Mouse (Mus musculus) embryonic facial prominence, embryonic 14.5 days (tissue): ENCODE data around the gene Sgms1. TPM values are rescaled to one million over a fixed set of nuclear protein-coding genes. Genes with fewer than 3 reads are reported as not detected.

Source experiments
- ATAC-seq: fragments of 200-750 bp; cut with Nextera tagmentation; 2 replicates; pipeline ENCODE4 v1.8.0; 2017; ENCODE audit warnings: low read depth, moderate number of reproducible peaks, moderate TSS enrichment
- DNase-seq: peaks from one replicate; pipeline ENCODE4 v3.0.0-alpha.2; 2015; ENCODE audit warnings: low spot score
- H3K27ac ChIP-seq: fragments of 300-500 bp; sonication (generic); replicated peaks from 2 replicates; pipeline ENCODE4 v1.5.1; 2014; ENCODE audit warnings: low read depth, mild to moderate bottlenecking, low read length, moderate library complexity
- H3K27me3 ChIP-seq: fragments of 300-500 bp; sonication (generic); replicated peaks from 2 replicates; pipeline ENCODE4 v1.6.1; 2014; ENCODE audit warnings: low read length; ENCODE audit not compliant: control insufficient read depth, insufficient read depth
- H3K36me3 ChIP-seq: fragments of 300-500 bp; sonication (generic); 2 replicates; pipeline ENCODE4 v1.6.1; 2014; ENCODE audit warnings: low read length, mixed read lengths; ENCODE audit not compliant: control insufficient read depth, insufficient read depth
- H3K4me1 ChIP-seq: fragments of 300-500 bp; sonication (generic); 2 replicates; pipeline ENCODE4 v1.6.1; 2014; ENCODE audit warnings: antibody characterized with exemption, low read length; ENCODE audit not compliant: control insufficient read depth, insufficient read depth
- H3K4me2 ChIP-seq: fragments of 300-500 bp; sonication (generic); 2 replicates; pipeline ENCODE4 v1.6.1; 2014; ENCODE audit warnings: low read depth, mild to moderate bottlenecking, low read length, moderate library complexity, mixed read lengths
- H3K4me3 ChIP-seq: fragments of 300-500 bp; sonication (generic); 2 replicates; pipeline ENCODE4 v1.5.1; 2014; ENCODE audit warnings: low read depth, mild to moderate bottlenecking, low read length
- H3K9ac ChIP-seq: fragments of 300-500 bp; sonication (generic); 2 replicates; pipeline ENCODE4 v1.6.1; 2014; ENCODE audit warnings: low read depth, mild to moderate bottlenecking, low read length, moderate library complexity, mixed read lengths
- H3K9me3 ChIP-seq: fragments of 300-500 bp; sonication (generic); 2 replicates; pipeline ENCODE4 v1.6.1; 2016; ENCODE audit warnings: low read length; ENCODE audit not compliant: control insufficient read depth
- WGBS: fragments of 180-500 bp; shearing (Covaris S2); extraction: QIAGEN DNeasy Blood & Tissue Kit; methylation state at CpG from one replicate; pipeline ENCODE4 v1.1.7; 2014; 5-methylcytosine and 5-hydroxymethylcytosine counted together
- polyA plus RNA-seq: library from polyadenylated mRNA; unstranded; fragments of >200 nt; fragmentation: Nextera tagmentation; extraction: Ambion mirVana; gene quantifications from 2 replicates; pipeline ENCODE4 v1.2.1, GENCODE M21; 2014

Gene Sgms1
- polyA plus RNA-seq, 1 experiment from 2014 or later = 29.7 TPM

DNA sequence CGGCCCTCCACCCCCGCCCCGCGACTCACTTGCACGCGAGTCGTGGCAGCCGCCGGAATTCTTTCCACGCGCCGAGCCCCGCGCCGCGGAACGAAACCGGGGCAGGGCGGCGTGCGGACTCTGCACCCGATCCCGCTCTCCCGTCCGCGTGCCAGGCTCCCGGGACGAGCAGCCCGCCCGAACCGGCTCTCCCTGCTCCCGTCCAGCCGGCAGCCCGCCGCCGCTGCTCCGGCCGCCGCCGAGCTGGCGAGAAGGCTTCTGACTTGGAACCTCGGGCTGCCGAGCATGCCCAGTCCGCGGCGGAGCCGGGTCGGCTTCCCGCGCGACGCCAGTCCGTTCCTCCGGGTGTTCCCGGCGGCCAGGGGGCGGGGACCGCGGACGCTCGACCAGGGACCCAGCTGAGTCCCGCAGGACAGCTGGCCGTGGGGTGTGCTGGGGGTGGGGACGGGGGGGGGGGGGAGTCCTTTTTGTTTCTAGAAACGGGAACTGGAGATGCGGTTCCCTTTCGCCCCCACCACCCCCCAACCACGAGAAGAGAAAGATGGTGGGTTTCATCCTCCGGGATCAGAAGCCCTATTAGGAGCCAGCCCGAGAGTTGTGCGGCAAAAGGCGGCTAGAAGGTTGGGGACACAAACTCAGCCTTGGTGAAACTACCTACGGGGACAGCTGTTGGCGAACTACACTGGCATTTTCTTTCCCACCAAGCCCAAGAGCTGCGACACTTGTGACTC lies 1.2 kb downstream of the Sgms1 start:
- Histone ChIP-seq H3K4me3 (peak overlapping the region; percentile 87), H3K4me1 (no peaks in the 10 kb centered on the region), H3K27me3 (no peaks in the 10 kb centered on the region), H3K27ac (peak overlapping the region; percentile 95), H3K4me2 (peak overlapping the region; percentile 90), H3K9me3 (no peaks in the 10 kb centered on the region), H3K9ac (peak overlapping the region; percentile 86), H3K36me3 (no peaks in the 10 kb centered on the region)
- DNase-seq (peak; percentile 95), ATAC-seq (peak; percentile 93)
- WGBS = 0% methylated on average over 35 of the region's 75 CpGs

DNA sequence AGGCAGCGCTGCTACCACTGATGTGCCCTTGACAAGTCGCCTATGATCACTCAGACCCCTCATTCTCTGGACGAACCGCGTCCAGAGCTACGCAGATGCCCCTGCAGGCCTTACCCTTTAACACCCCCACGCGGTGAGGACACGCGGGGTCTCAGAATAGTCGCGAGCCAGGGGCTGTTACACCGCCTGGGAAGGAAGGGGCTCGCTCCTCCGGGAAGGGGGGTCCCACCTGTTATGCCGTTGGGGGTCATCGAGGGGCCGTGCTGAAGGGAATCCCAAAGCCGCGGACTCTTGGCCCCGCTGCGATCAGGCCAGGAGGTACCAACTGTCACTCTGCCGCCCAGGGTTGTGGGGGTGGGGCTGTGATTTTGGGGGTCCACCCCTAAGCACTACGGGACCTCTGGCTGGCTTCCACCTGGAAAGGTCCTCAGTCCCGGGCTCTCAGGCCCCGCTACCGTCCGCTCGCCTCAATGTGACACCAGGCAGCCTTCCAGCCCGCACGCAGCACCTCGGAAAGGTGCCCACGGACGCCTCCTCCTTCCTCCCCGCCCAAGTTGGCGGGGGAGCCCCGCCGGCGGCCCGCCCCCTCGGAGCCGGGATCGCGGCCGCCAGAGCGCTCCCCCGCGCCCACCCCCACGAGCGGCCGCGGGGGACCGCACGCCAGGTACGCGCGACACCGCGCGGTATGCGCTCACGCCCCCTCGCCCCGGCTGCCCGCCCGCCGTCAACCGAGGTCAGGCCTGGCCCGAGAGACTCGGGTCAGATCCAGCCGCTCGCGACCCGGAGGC lies 1.9 kb downstream of the Sgms1 start:
- Histone ChIP-seq H3K4me3 (peak overlapping the region; percentile 87), H3K27me3 (no peaks in the 10 kb centered on the region), H3K9ac (peak overlapping the region; percentile 86), H3K27ac (peak overlapping the region; percentile 95), H3K4me1 (no peaks in the 10 kb centered on the region), H3K4me2 (peak overlapping the region; percentile 90), H3K9me3 (no peaks in the 10 kb centered on the region), H3K36me3 (no peaks in the 10 kb centered on the region)
- DNase-seq (peak; percentile 55), ATAC-seq (peak; percentile 7; the same call in 1 of the 2 replicates)
- WGBS = 2% methylated on average over 16 of the region's 74 CpGs

DNA sequence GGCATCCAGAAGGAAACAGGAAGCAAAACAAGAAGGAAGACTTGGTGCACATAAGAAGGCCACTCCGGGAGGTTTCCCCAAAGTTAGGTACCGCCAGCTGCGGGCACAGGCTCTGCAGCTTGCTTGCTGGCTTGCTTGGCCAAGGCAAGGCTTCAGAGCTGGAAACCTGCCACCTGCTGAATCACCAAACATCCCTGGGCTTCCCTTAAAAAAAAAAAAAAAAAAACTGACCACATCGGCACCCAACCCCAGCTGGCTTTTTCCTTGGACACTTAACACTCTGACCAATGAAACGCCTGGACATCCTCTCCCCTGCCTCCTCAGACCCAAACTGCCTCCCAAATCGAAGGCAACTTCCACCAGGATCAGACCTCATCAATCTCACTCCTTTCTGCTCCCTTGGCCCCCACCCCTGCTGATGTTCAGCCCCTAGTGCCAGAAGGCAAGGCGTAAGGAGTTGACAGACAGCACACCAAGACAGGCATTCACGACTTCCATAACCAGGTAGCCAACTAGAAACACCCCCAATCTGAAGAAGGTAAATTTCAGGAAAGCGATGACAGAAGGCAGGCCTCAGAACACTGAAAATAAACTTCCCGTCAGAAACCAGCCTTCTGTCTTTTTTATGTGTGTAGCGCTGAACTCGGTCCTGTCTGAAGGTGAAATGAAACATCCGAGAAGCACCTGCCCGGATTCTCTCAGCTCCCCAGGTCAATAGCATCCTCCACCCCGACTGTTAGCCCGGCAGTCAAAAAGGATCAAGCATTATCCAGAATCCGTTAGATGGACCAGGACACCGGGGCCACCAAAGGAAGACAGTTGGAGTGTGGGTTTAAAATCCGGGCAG lies 2.7 kb downstream of the Sgms1 start:
- no peaks in the 10 kb centered on the region for H3K4me1 ChIP-seq
- no peaks in the 10 kb centered on the region for H3K9me3 ChIP-seq
- H3K9ac ChIP-seq = peak overlapping the region; percentile 86
- H3K4me3 ChIP-seq = peak overlapping the region; percentile 87
- H3K27ac ChIP-seq = no peak overlapping the region
- ATAC-seq = no peak
- H3K27me3 ChIP-seq = no peaks in the 10 kb centered on the region
- no peaks in the 10 kb centered on the region for H3K36me3 ChIP-seq
- H3K4me2 ChIP-seq = peak overlapping the region; percentile 90
- peak; percentile 53 for DNase-seq
- WGBS = 22% methylated on average over 19 of the region's 19 CpGs

DNA sequence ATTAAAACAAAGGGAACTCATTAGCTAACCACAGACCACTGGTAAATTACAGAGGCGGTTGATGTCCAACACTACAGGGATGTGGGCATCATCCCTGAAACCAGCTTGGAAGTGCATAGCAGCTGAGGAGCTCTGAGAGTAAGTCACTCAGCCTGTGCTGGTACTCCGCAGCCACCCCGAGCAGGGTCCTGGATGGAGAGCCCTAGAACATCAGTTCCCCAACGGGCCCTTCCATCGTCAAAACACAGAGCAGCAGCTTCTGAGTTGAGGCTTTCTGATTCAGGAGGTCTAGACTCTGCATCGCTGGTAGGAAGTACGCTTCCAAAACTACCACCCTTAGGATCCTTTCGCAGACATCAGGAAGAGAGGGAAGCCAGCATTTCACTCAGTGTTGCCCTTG lies 5.8 kb downstream of the Sgms1 start:
- H3K27me3 ChIP-seq = no peaks in the 10 kb centered on the region
- DNase-seq (no peak), ATAC-seq (no peak)
- H3K36me3 ChIP-seq = no peaks in the 10 kb centered on the region
- H3K4me2 ChIP-seq = no peak overlapping the region
- no peaks in the 10 kb centered on the region for H3K4me1 ChIP-seq
- H3K4me3 ChIP-seq = no peak overlapping the region
- no peak overlapping the region for H3K9ac ChIP-seq
- no peak overlapping the region for H3K27ac ChIP-seq
- 96% methylated on average over 8 of the region's 8 CpGs for WGBS
- no peaks in the 10 kb centered on the region for H3K9me3 ChIP-seq

DNA sequence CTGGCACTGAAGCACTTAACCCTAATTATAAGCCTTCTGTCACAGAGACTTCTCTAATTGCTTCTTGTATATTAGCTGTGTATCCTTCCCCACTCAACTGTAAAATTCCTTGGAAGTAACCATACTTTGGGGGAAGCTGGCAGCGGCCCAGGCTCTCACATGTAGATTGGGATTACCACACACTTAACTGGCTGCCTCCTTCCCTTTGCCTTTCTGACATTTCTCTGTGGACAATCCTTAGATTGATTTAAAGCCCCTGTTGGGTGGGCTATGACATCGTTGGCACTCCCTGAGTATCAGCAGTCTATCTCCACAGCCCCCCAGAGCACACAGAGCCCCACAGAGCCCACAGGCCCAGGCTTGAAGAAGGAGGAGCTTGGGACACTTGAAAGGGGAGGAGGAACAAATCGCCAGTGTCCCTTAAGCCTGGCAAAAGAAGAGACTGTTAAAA lies 8.0 kb downstream of the Sgms1 start:
- 63% methylated on average over 3 of the region's 3 CpGs for WGBS
- H3K4me1 ChIP-seq = 0 out of 2 replicates have a peak, but pooled peaks cover 4% of the 10 kb centered on the region
- H3K36me3 ChIP-seq = no peaks in the 10 kb centered on the region
- H3K4me3 ChIP-seq = no peak overlapping the region
- H3K27ac ChIP-seq = no peak overlapping the region
- no peak overlapping the region for H3K4me2 ChIP-seq
- ATAC-seq (no peak), DNase-seq (no peak)
- H3K9ac ChIP-seq = no peak overlapping the region
- H3K27me3 ChIP-seq = no peaks in the 10 kb centered on the region
- H3K9me3 ChIP-seq = no peaks in the 10 kb centered on the region

DNA sequence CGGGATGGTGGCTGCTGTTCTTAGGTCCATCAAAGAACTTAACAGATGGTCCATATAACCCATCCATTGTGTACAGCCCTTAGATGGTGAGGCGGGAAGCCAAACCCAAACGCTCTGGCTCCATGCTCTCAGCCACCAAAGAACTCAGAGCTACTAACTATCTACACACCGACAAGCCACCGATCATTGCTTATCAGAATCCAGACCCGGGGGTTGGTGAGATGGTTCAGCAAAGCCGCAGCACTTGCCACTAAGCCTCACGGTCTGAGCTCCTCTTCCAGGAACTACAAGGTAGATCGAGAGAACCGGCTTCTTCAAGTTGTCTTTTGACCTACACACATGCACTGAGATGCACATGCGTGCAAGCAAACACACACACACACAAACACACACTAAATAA lies 8.8 kb downstream of the Sgms1 start:
- no peaks in the 10 kb centered on the region for H3K27me3 ChIP-seq
- 95% methylated on average over 11 of the region's 11 CpGs for WGBS
- H3K9me3 ChIP-seq = no peaks in the 10 kb centered on the region
- no peaks in the 10 kb centered on the region for H3K36me3 ChIP-seq
- H3K9ac ChIP-seq = no peak overlapping the region
- H3K4me3 ChIP-seq = no peak overlapping the region
- DNase-seq (no peak), ATAC-seq (no peak)
- no peak overlapping the region for H3K27ac ChIP-seq
- H3K4me2 ChIP-seq = no peak overlapping the region
- H3K4me1 ChIP-seq = 0 out of 2 replicates have a peak, but pooled peaks cover 4% of the 10 kb centered on the region

DNA sequence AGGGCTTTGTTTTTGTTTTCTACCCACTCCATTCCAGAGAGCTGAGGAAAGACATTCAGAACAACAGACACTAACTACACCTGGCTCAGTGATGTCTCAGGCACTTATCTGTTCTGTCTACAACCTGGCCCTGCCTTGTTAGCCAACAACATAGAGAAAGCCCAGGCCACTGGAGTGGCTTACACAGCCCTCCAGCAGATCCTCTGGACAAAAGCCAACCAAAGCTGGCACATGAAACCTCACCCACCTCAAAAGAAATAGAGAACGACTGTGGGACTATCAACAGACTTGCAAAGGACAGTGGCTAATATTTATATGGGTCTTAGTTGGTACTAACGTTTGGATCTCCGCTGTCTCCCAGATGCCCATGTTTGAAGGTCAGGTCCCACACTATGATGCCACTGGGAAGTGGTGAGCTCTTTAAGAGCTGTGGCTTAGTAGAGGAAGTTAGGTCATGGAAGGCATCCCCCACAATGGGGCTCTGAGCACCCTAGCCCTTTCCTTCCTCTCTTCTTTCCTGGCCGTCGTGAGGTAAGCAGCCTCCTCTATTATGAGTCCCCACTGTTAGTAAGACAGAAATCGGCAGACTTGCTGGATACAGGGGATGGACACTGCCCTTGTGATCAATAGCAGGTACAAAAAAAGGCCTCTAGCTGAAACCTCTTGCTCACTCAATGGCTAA lies 10.1 kb downstream of the Sgms1 start:
- DNase-seq (no peak), ATAC-seq (no peak)
- H3K4me1 ChIP-seq = 0 out of 2 replicates have a peak, but pooled peaks cover 4% of the 10 kb centered on the region

DNA sequence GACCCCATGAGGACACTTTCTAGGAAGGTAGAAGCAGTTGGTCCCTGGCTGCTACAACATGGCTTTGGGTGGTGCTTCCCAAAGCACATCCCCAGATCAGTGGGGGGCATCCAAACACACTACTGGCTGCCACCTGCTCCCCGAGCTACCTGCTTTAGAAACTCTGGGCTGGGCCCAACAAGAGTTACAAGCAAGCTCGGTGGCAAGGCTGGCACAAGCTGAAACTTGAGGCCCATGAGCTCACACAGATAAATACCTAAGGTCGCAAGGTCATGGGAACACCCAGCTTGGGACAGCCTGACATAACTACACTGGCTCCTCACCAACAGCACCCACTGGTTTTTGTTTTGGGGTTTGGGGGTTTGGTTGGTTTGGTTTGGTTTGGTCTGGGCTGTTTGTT lies 10.9 kb downstream of the Sgms1 start:
- H3K9me3 ChIP-seq = no peaks in the 10 kb centered on the region
- WGBS = 60% methylated on average over 3 of the region's 3 CpGs
- H3K36me3 ChIP-seq = no peaks in the 10 kb centered on the region
- ATAC-seq (no peak), DNase-seq (no peak)
- H3K9ac ChIP-seq = no peak overlapping the region
- 0 out of 2 replicates have a peak, but pooled peaks cover 4% of the 10 kb centered on the region for H3K4me1 ChIP-seq
- H3K27ac ChIP-seq = no peak overlapping the region
- H3K4me2 ChIP-seq = no peak overlapping the region
- no peaks in the 10 kb centered on the region for H3K27me3 ChIP-seq
- no peak overlapping the region for H3K4me3 ChIP-seq

More for the DNA sequence above, 10.1 kb downstream of the Sgms1 start:
- no peak overlapping the region for H3K9ac ChIP-seq
- H3K4me3 ChIP-seq = no peak overlapping the region
- 85% methylated on average over 6 of the region's 6 CpGs for WGBS
- H3K27ac ChIP-seq = no peak overlapping the region
- H3K9me3 ChIP-seq = no peaks in the 10 kb centered on the region
- H3K36me3 ChIP-seq = no peaks in the 10 kb centered on the region
- no peaks in the 10 kb centered on the region for H3K27me3 ChIP-seq
- no peak overlapping the region for H3K4me2 ChIP-seq
